Mouse (Mus musculus) limb, embryonic 11.5 days (tissue): Measurements from ENCODE around the gene Vsx2. TPM values are rescaled to one million over a fixed set of nuclear protein-coding genes. Genes with fewer than 3 reads are reported as not detected.
A peak's percentile ranks its signal among the peaks of the same experiment; 100 is the strongest.

Source experiments
- ATAC-seq: fragments of 200-750 bp; cut with Nextera tagmentation; 2 replicates; pipeline ENCODE4 v1.8.0; 2017; ENCODE audit warnings: low read depth; ENCODE audit not compliant: insufficient number of reproducible peaks, low FRiP score, low TSS enrichment
- DNase-seq: peaks from one replicate; pipeline ENCODE4 v3.0.0-alpha.2; 2015; ENCODE audit warnings: low spot score
- H3K27ac ChIP-seq: fragments of 300-500 bp; sonication (generic); replicated peaks from 2 replicates; pipeline ENCODE4 v1.5.1; 2014; ENCODE audit warnings: low read depth, mild to moderate bottlenecking, low read length
- H3K27me3 ChIP-seq: fragments of 300-500 bp; sonication (generic); 2 replicates; pipeline ENCODE4 v1.6.1; 2014; ENCODE audit warnings: mild to moderate bottlenecking, low read length, mixed read lengths; ENCODE audit not compliant: control insufficient read depth, insufficient read depth
- H3K36me3 ChIP-seq: fragments of 300-500 bp; sonication (generic); 2 replicates; pipeline ENCODE4 v1.6.1; 2014; ENCODE audit warnings: mild to moderate bottlenecking, low read length, moderate library complexity, mixed read lengths; ENCODE audit not compliant: control insufficient read depth, insufficient read depth
- H3K4me1 ChIP-seq: fragments of 300-500 bp; sonication (generic); 2 replicates; pipeline ENCODE4 v1.6.1; 2014; ENCODE audit warnings: low read length, mixed read lengths; ENCODE audit not compliant: control insufficient read depth, insufficient read depth
- H3K4me2 ChIP-seq: fragments of 300-500 bp; sonication (generic); 2 replicates; pipeline ENCODE4 v1.6.1; 2014; ENCODE audit warnings: low read depth, mild to moderate bottlenecking, moderate library complexity; ENCODE audit not compliant: severe bottlenecking
- H3K4me3 ChIP-seq: fragments of 300-500 bp; sonication (generic); 2 replicates; pipeline ENCODE4 v1.5.1; 2014; ENCODE audit warnings: low read depth, low read length
- H3K9ac ChIP-seq: fragments of 300-500 bp; sonication (generic); 2 replicates; pipeline ENCODE4 v1.6.1; 2014; ENCODE audit warnings: mild to moderate bottlenecking, low read length
- H3K9me3 ChIP-seq: fragments of 300-500 bp; sonication (generic); 2 replicates; pipeline ENCODE4 v1.6.1; 2016; ENCODE audit warnings: low read length; ENCODE audit not compliant: control insufficient read depth
- WGBS: fragments of 180-500 bp; shearing (Covaris S2); extraction: QIAGEN DNeasy Blood & Tissue Kit; methylation state at CpG from one replicate; pipeline ENCODE4 v1.1.7; 2014; 5-methylcytosine and 5-hydroxymethylcytosine counted together
- polyA plus RNA-seq: library from polyadenylated mRNA; unstranded; fragments of >200 nt; fragmentation: Nextera tagmentation; extraction: Ambion mirVana; gene quantifications from 2 replicates; pipeline ENCODE4 v1.2.1, GENCODE M21; 2014

The Vsx2 gene
- polyA plus RNA-seq: 0.33 and 0.48 TPM in 2 replicates

GRCm38 (mm10) chr12:84569336-84569970 lies at the start of gene Vsx2:
Vsx2 (plus strand) TSS chr12:84569762.
- peak; percentile 61 for DNase-seq
- H3K4me1 ChIP-seq: peaks cover 8% of the 10 kb centered on the region
- peak within 1 kb of the TSS; percentile 27 for H3K4me2 ChIP-seq
- peak; percentile 21; the same call in 1 of the 2 replicates for ATAC-seq
- H3K9ac ChIP-seq: no peak within 1 kb of the TSS; the same call in 1 of the 2 replicates
- H3K27me3 ChIP-seq: peaks cover 67% of the 10 kb centered on the region
- H3K27ac ChIP-seq: no peak within 1 kb of the TSS
- H3K36me3 ChIP-seq: no peaks in the 10 kb centered on the region
- 1% methylated on average over 25 of the region's 25 CpGs for WGBS
- no peaks in the 10 kb centered on the region for H3K9me3 ChIP-seq
- no peak within 1 kb of the TSS; the same call in 1 of the 2 replicates for H3K4me3 ChIP-seq

DNA sequence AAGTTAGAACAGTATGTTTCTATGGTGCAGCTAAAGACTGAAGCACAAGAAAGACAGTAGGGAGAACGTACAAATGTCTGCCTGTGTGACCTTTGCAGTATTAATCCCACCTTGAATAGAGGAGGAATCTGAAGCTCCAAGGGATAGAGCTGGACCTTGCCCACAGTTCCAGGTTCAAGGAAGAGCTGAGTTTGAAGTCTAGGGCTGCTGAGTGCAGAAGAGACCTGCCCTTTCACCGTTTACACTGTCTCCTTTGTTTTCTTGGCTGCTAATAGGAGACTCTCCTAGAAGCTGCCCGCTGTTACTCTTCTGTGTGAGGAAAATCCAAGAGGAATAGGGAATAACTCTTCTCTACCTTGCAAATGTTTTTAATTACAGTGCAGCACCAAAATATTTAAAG lies 45.8 kb upstream of the Vsx2 start:
- Histone ChIP-seq H3K27ac (peak overlapping the region; percentile 86), H3K9me3 (no peaks in the 10 kb centered on the region), H3K27me3 (no peaks in the 10 kb centered on the region), H3K4me1 (peaks cover 11% of the 10 kb centered on the region), H3K4me3 (no peak overlapping the region), H3K4me2 (no peak overlapping the region), H3K9ac (no peak overlapping the region), H3K36me3 (peaks cover 3% of the 10 kb centered on the region; the same call in 1 of the 2 replicates)
- ATAC-seq: peak; percentile 51; the same call in 1 of the 2 replicates
- WGBS: 24% methylated on average over 3 of the region's 3 CpGs
- DNase-seq: no peak

DNA sequence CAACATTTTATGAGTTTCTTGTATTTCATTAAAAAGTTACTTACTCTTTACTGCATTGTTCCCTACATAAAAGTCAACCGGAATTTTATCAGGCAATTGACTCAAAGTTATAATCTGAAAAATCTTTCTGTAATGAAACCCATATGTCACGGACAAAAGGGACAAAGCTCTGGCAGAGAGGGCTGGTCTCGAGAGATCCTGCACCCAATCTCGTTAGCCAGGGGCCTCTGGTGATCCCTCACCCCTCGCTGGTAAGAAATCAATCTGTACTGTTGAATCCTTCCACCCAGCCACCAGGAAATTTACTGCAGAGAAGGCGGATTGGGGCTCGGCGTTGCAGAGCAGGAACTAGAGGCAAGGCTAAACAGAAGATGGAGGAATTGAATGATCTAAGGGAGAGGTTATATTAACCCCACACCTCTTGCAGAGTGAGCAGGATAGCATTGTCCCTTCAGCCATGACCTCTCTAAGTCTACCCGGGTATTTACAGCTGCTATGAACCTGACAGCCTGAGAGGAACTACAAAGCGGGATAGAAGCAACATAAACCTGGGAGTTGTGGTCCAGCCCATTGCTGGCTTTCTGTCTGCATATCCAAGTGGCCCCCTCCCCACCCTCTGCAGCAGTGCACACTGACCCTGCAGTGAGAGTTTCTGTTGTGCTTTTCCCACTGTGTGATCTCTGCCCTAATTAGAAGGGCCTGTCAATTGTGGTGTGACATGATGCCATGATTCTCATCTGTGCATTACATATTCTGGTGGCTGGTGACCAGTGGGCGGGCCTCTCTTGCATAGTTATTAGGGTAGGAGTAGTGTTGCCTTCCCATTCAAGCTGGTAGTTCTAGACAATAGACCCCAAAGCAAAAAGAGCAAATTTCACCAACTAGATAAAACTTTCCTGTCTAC lies 45.2 kb upstream of the Vsx2 start:
- H3K4me1 ChIP-seq: peaks cover 11% of the 10 kb centered on the region
- no peak overlapping the region for H3K4me3 ChIP-seq
- H3K27ac ChIP-seq: peak overlapping the region; percentile 89
- DNase-seq (peak; percentile 70), ATAC-seq (peak; percentile 72; the same call in 1 of the 2 replicates)
- no peaks in the 10 kb centered on the region for H3K9me3 ChIP-seq
- no peak overlapping the region; the same call in 1 of the 2 replicates for H3K9ac ChIP-seq
- peaks cover 3% of the 10 kb centered on the region; the same call in 1 of the 2 replicates for H3K36me3 ChIP-seq
- no peaks in the 10 kb centered on the region for H3K27me3 ChIP-seq
- 22% methylated on average over 11 of the region's 11 CpGs for WGBS
- H3K4me2 ChIP-seq: peak overlapping the region; percentile 26; the same call in 1 of the 2 replicates

- no peak for DNase-seq
- Histone ChIP-seq H3K4me3 (no peak overlapping the region), H3K4me2 (no peak overlapping the region), H3K4me1 (peaks cover 11% of the 10 kb centered on the region), H3K9me3 (no peaks in the 10 kb centered on the region), H3K27ac (peak overlapping the region; percentile 63; the same call in 1 of the 2 replicates), H3K36me3 (peaks cover 3% of the 10 kb centered on the region; the same call in 1 of the 2 replicates), H3K9ac (no peak overlapping the region), H3K27me3 (no peaks in the 10 kb centered on the region)
- 86% methylated on average over 12 of the region's 12 CpGs for WGBS
- no peak for ATAC-seq
Observed at GRCm38 (mm10) chr12:84525422-84525821, 44.1 kb upstream of the Vsx2 start.

DNA sequence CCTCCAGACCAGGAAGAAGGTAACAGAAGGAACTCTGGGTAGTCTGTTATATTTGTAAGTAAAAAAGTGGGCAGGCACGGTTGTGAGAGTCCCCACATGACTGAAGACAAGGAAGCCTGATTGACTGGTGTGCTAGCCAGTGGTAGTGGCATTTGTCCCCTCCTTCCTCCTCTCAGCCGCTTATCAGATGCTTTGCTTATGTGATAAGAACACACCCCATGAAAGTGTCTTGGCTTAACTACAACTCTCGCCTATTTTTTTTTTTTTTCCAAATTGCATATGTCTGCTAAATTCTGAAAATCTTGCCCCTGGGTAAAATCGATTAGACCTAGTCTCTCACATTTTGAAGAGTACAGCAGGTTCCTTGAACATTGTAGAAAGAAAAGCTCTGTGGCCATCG lies 39.1 kb upstream of the Vsx2 start:
- DNase-seq (no peak), ATAC-seq (no peak)
- 84% methylated on average over 5 of the region's 5 CpGs for WGBS
- H3K27ac ChIP-seq: no peak overlapping the region
- H3K4me1 ChIP-seq: no peaks in the 10 kb centered on the region
- H3K9ac ChIP-seq: no peak overlapping the region
- H3K9me3 ChIP-seq: no peaks in the 10 kb centered on the region
- no peaks in the 10 kb centered on the region for H3K27me3 ChIP-seq
- H3K4me3 ChIP-seq: no peak overlapping the region
- H3K4me2 ChIP-seq: no peak overlapping the region
- H3K36me3 ChIP-seq: peaks cover 3% of the 10 kb centered on the region; the same call in 1 of the 2 replicates

DNA sequence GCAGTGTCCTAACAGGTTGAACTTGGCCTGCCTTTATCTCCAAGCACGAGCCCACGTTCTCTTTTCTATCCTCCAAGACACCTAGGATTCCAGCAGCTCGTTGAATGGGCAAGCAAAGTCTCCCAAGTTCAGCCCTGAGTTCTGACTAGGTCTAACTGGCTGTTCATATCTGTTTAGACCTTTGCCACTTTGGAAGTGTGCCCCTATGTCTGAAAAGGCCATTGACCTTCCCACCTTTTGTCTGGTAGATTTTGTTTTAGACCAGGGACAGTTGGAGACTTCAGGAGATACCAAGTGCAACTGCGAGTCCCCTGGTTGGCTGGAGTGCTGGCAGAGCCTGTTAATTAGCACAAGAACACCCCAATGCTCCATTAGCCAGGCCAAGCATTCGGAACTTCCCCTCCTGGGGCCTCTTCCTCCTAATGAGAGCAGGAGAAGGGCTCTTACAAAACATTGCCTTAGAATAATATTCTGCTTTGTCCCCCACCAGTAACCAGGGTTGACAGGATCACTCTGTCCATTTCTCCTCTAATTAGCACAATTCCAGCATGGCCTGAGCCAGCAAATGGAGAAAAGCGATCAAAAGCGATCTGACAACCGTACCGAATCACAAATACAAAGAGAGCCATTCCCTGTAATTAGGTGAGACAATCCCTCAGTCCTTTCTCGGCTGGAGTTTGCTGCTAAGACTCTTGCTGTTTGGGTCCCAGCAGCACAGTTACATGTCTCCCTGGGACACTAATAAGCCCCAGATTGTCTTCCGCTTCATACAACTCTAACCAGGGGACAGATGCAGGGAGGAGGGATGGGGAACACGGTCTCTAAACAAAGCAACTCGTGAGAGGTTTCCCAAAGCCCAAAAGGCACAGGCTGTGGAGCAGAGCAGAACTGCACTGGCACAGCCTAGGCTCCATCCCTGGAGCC lies 37.4 kb upstream of the Vsx2 start:
- WGBS: 64% methylated on average over 13 of the region's 13 CpGs
- H3K9me3 ChIP-seq: no peaks in the 10 kb centered on the region
- H3K36me3 ChIP-seq: no peaks in the 10 kb centered on the region
- H3K9ac ChIP-seq: no peak overlapping the region
- H3K4me3 ChIP-seq: no peak overlapping the region
- no peaks in the 10 kb centered on the region for H3K4me1 ChIP-seq
- 0 out of 2 replicates have a peak overlapping the region, but pooled peaks have one; percentile 22 for H3K27ac ChIP-seq
- no peak for ATAC-seq
- DNase-seq: no peak
- H3K4me2 ChIP-seq: no peak overlapping the region
- no peaks in the 10 kb centered on the region for H3K27me3 ChIP-seq

DNA sequence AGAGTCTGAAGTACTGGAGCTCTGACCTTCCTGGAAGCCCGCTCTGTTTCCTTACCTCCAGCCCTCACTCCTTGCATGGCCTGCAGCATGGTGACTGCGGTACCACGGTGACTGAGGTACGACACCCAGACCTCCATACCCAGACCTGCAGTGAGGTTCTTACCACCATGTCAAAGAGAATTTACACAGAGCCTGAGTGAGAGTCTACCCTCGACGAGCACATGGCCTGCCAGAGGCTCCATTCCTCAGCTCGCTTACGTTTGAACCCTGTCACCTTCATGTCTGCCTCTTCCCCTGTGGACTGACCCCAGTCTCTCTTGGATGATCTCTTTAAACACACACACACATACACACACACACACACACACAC lies 36.7 kb upstream of the Vsx2 start:
- ATAC-seq (no peak), DNase-seq (no peak)
- Histone ChIP-seq H3K27me3 (no peaks in the 10 kb centered on the region), H3K4me1 (no peaks in the 10 kb centered on the region), H3K27ac (no peak overlapping the region), H3K4me2 (no peak overlapping the region), H3K9ac (no peak overlapping the region), H3K36me3 (no peaks in the 10 kb centered on the region), H3K4me3 (no peak overlapping the region), H3K9me3 (no peaks in the 10 kb centered on the region)
- WGBS: 86% methylated on average over 8 of the region's 8 CpGs
